Mouse (Mus musculus) urinary bladder, postnatal 36 days (tissue): ENCODE measurements at regions not wholly inside any gene's neighbourhood (a gene's known extent, or its start where the extent isn't known, plus 50 kb on each side); places are given as distances from the start of the nearest gene placed in this dataset.

Source experiments
- DNase-seq, 2 experiments: peaks; one replicate each; pipeline ENCODE4 v3.0.0; 2022; ENCODE audit warnings: low spot score in 2 of 2, mixed read lengths in 1 of 2

DNA sequence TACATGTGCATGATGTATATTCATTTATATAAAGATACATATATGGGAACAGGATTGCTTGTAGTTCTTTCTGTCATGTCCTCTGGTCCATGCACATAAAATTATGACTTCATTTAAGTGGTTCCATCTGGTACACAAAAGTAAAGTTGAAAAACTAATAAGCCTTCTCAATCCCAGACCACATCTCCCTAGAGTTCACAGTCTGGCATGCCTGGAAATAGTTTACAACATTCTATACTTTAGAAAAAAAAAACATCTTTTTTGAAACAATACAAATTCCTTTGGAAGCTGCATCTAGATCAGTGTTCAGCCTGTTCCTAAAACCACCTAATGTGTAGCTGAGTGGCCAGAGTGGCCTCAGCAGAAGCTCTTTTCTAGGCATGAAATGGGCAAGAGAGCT, 578.2 kb upstream of the Marcks start:
- DNase-seq, result no peak

DNA sequence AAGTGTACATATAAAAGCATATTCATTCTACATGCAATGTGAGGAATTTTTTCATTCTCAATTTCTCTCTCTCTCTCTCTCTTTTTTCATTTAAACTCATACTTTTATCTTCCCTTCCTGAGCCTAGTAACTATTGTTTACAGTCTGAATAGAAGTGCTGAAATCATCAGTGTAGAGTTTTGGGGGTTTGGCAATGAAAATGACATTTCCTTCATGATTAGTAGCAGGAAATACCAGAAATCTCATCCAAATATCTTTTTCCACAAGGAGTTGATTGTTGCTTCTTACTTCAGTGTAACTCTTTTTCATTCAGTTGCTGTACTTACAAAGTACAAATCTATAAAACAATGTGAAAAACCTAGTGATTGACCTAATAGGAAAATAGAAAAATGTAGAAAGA, 572.7 kb upstream of the Marcks start:
- no peak for DNase-seq

GRCm38 (mm10) chr10:37694041-37694690, 555.4 kb upstream of the Marcks start:
- no peak for DNase-seq

DNA sequence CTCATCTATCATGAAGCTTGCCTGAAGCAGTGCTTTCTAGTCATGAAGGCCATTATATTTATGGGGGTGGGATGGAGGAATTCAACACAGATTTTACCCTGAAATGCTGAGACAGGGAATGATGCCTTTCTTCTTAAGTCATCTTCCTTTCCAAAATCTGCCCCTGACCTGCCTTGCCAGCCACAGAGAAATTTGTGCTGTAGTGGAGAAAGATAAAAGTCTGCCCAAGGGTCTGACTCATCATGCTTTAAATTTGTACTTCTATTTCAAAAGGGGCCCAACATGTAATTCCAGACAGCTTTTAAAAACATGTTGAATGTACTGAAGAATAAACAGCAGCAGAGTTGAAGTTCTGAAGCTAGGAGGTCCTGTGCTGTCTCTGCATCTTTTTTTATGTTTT, 554.1 kb upstream of the Marcks start:
- DNase-seq, result no peak

- no peak for DNase-seq
Observed at GRCm38 (mm10) chr10:37691939-37692338, 553.2 kb upstream of the Marcks start.

- DNase-seq, result no peak
Observed at GRCm38 (mm10) chr10:37683101-37683500, 544.4 kb upstream of the Marcks start.

DNA sequence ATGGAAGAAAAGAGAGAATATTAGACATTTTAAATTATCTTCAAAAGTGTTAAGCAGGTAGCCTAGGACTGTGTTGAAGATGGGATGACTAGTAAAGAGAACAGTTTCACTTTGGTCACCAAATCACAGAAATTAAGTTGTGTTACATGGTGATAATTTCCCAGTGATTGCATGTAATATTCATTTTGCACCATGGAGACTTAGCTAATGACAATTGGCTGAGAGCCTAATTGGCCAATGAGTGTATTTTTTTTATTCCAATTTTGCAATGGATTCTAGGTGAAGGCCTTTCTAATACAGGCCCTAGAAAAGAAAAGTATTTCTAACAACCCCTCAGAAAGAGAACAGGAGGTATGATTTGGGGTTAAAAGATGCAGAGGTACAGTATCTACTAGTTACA, 541.9 kb upstream of the Marcks start:
- no peak for DNase-seq

DNA sequence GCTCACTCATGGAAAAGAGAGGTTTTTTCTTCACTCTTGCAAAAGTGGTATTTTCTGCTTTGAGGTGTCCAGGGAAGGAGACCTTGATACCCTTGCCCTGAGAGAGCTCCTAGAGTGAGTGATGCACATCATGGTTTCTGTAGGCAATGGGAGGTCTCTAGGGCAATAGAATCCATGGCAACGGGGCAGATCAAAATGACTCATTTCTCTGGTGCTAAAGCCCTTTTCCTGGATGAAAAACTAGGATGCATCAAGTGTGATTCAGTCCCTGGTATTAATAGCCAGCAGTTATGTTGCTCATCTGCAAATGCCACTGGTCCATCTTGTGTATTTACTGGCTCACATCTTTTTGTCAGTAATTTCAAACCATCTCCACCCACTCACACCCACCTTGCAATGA, 539.1 kb upstream of the Marcks start:
- DNase-seq, result no peak

GRCm38 (mm10) chr10:37668827-37669226, 530.1 kb upstream of the Marcks start:
- DNase-seq, result no peak

DNA sequence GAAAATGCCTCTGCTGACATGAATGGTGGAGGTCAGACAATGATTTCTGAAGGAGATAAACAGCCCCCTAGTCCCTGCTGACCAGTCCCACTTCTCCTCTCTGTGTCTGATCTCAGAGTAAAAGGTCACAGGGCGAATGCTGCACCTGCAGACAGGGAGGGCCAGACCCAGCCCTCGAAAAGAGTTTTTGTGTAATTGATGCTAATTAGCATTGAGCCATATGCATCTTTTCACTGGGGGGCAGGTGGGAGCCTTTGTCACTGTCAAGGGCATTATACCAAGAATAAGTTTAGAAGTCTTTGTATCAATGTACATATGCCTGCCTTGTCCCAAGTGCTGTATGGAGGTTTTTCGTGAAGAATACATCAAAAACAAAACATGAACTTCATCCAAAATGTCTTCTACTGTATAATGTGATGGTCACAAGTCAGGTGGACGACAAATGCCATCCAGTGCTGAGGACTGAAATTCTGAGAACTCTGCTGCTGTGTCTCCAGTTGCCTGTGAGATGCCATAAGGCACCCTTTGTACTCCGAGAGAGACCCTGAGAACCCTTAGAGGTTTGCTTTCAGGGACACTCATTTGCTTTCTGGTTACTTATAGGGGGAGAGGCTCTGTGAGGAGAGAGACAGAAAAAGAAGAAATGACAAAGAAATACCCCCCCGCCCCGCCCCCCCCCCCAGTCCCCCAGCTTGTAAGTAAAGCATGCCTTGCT, 528.5 kb upstream of the Marcks start:
- no peak for DNase-seq

GRCm38 (mm10) chr10:37666535-37666934, 527.8 kb upstream of the Marcks start:
- DNase-seq, result no peak

DNA sequence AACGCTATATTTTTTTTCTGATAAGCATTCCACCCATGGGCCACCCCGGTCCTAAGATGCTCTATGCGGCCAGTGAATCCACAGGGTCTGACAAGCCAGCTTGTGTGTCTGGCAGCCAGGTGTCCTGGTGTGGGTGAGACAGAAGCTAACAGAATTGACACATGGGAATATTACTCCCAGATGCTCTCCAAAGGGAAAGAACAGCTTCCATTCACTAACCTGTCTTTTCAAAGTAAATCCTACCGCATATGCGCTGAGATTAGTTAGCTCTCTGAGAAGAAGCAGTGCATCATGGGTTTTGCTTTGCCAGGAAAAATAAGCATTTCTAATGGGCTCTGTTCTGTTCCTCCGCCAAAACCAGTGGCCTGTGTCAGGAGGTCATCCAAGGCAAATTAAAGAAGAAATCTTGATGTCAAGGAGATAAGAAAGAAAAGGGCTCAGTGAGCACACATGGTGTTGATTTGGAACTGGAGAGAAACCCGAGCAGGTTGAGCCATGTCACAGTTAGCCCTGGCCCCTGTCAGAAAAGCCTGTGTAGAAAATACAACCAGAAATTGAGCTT, 498.4 kb upstream of the Marcks start:
- DNase-seq, result no peak

DNA sequence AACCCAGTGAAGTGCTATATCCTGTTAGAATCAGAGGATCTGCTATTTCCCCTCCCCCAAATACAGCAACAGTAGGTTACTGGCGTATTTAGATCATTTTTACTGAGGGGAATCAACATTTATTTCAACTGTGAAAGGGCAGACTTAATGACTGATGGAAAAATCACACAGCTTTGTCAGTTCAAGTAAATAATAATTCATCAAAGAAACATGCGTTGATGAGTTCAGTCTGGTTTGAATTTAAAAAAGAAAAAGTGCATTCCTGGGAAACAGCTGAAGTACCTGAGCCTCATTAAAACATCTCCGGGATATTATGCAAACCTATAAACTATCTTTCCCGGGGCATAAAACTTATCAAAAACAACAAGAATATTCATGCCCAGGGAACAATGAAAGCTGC, 497.7 kb upstream of the Marcks start:
- DNase-seq, result no peak

DNA sequence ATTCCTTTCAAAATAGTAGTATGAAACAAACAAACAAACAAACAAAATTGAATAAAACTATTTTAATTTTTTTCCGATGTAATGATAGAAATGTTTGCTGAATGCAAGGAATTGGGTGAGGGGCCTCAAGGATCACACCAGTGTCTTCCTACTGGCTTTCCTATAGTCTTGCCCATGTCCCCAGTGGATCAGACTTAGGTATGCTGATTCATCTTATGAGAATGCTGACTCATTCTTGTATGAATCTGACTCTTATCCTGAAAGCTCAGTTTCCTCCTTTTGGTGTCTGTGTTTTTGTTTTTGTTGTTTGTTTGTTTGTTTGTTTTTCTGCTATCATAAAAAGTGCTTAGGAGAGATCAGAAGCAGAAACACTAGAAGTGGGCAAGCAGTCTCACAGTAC, 491.7 kb upstream of the Marcks start:
- DNase-seq, result no peak

- DNase-seq, result no peak
Observed at GRCm38 (mm10) chr10:37627900-37628299, 489.2 kb upstream of the Marcks start.

DNA sequence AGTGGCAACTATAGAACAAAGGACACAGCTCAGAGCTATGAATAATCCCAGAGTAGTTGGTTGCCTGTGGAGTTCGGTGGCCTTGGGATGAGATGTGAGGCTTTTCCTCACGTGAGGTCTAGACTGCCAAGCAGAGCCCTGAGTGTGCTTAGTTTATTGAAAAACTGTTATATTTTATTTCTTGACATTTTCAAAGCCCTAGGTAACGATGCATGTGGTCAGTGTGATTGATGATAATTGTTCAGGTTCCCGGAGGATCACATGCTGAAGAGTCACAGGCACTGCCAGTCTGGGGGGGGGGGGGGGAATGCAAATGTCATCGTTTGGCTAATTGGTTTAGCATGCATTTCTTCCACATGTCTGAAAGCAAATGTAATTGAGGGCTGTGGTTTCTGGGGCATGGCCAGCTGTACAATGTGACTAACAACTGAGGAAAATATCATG, 488.1 kb upstream of the Marcks start:
- no peak for DNase-seq

DNA sequence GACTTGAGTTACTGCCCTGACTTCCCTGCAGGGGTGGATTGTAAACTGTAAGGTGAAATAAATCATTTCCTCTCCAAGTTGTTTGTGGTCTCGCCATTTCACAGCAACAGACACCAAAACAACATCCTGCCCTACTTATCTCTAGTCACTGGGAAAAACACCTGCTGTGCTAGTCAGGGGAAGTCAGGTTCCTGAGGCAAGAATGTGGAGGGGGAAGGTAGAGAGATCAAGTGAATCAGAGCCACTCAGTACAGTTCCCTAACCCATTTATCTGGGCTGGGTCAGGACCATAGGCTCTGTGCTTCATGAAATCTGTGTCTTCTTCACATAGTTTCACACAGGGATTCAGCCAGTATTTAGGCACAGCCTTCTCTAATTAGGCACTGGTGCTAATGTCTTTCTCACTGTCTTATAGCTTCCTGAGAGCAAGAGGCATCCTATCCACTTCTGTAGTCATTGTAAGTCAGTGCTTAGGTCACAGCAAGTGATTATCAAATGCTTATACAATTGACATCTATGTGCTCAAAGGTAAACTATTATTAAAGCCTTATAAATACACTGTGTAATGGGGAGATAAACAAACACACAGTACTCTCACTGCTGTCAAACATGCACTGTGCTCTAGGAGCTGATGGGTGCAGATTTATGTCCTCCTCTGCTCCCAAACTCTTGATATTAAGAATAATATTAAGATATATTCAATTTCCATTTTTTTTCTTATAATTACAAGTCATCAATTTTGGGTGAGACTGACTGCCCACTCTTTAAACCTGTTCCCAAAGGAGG, 487.4 kb upstream of the Marcks start:
- no peak for DNase-seq

GRCm38 (mm10) chr10:37623041-37623440, 484.3 kb upstream of the Marcks start:
- no peak for DNase-seq

- DNase-seq, result no peak
Observed at GRCm38 (mm10) chr10:37618606-37619005, 479.9 kb upstream of the Marcks start.

- DNase-seq, result no peak
Observed at GRCm38 (mm10) chr10:37617708-37618300, 479.1 kb upstream of the Marcks start.

GRCm38 (mm10) chr10:37615926-37616691, 477.4 kb upstream of the Marcks start:
- DNase-seq, result no peak
